Mouse (Mus musculus) ES-Bruce4 (cell line): ENCODE data around the gene Myo1d.

ENCODE experiments used
- CTCF ChIP-seq: IDR thresholded peaks from one replicate; pipeline ENCODE4 v1.8.1; 2011; ENCODE audit warnings: low read depth, low read length
- EP300 ChIP-seq: IDR thresholded peaks from 2 replicates; pipeline ENCODE4 v1.6.1; 2011; ENCODE audit warnings: low read depth, low read length; ENCODE audit not compliant: insufficient read depth

DNA sequence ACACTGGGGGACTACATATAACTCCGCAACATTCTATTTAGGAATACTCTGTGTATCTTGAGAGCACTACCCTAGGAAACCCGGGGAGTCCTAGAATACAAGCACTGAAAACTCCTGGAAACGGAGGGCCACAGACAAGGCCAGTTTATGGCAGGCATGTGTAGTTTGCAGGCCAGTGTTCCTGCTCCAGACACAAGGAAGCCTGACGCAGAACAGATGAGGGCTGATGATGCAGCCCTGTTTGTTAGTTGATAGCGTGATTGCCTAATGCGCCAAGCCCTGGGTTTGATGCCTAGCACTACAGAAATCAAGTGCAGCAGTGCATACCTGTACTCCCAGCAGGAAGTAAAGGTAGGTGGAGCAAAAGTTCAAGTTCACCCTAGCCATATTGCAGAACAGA is 1.7 kb downstream of the Myo1d start:
- TF ChIP-seq EP300 (no peak), CTCF (no peak)
